Mouse (Mus musculus) hindbrain, embryonic 12.5 days (tissue): ENCODE measurements around the gene Ift46. TPM values are rescaled to one million over a fixed set of nuclear protein-coding genes. Genes with fewer than 3 reads are reported as not detected.

ENCODE experiments used
- ATAC-seq: fragments of 200-750 bp; cut with Nextera tagmentation; 2 replicates; pipeline ENCODE4 v1.8.0; 2017; ENCODE audit warnings: moderate TSS enrichment; ENCODE audit not compliant: low FRiP score
- H3K27ac ChIP-seq: fragments of 300-500 bp; sonication (generic); 2 replicates; pipeline ENCODE4 v1.5.1; 2016; ENCODE audit warnings: mild to moderate bottlenecking
- H3K27me3 ChIP-seq: fragments of 300-500 bp; sonication (generic); 2 replicates; pipeline ENCODE4 v1.6.1; 2016; ENCODE audit warnings: mild to moderate bottlenecking
- H3K36me3 ChIP-seq: fragments of 300-500 bp; sonication (generic); 2 replicates; pipeline ENCODE4 v1.6.1; 2016; ENCODE audit warnings: mild to moderate bottlenecking
- H3K4me1 ChIP-seq: fragments of 300-500 bp; sonication (generic); 2 replicates; pipeline ENCODE4 v1.6.1; 2016
- H3K4me2 ChIP-seq: fragments of 300-500 bp; sonication (generic); replicated peaks from 2 replicates; pipeline ENCODE4 v1.6.1; 2016; ENCODE audit warnings: mild to moderate bottlenecking
- H3K4me3 ChIP-seq: fragments of 300-500 bp; sonication (generic); 2 replicates; pipeline ENCODE4 v1.5.1; 2016; ENCODE audit warnings: mild to moderate bottlenecking
- H3K9ac ChIP-seq: fragments of 300-500 bp; sonication (generic); 2 replicates; pipeline ENCODE4 v1.6.1; 2016; ENCODE audit warnings: mild to moderate bottlenecking, moderate library complexity
- H3K9me3 ChIP-seq: fragments of 300-500 bp; sonication (generic); replicated peaks from 2 replicates; pipeline ENCODE4 v1.6.1; 2016; ENCODE audit warnings: mild to moderate bottlenecking
- WGBS: fragments of 180-500 bp; shearing (Covaris S2); methylation state at CpG from one replicate; pipeline ENCODE4 v1.1.7; 2016; 5-methylcytosine and 5-hydroxymethylcytosine counted together
- polyA plus RNA-seq: library from polyadenylated mRNA; unstranded; fragments of >200 nt; fragmentation: Nextera tagmentation; extraction: Ambion mirVana; gene quantifications from 2 replicates; pipeline ENCODE4 v1.2.1, GENCODE M21; 2016

Ift46 gene
- polyA plus RNA-seq, 1 experiment from 2014 or later, result 153 TPM

GRCm38 (mm10) chr9:44826660-44827059 is 59.0 kb downstream of the Ift46 start:
- no peaks in the 10 kb centered on the region for H3K9me3 ChIP-seq
- H3K27me3 ChIP-seq, result no peaks in the 10 kb centered on the region
- no peaks in the 10 kb centered on the region for H3K4me1 ChIP-seq
- H3K27ac ChIP-seq, result no peak overlapping the region
- WGBS, result 81% methylated on average over 7 of the region's 7 CpGs
- H3K4me3 ChIP-seq, result no peak overlapping the region
- no peak overlapping the region for H3K9ac ChIP-seq
- H3K36me3 ChIP-seq, result peaks cover 93% of the 10 kb centered on the region
- H3K4me2 ChIP-seq, result no peak overlapping the region
- no peak for ATAC-seq

GRCm38 (mm10) chr9:44828944-44829343 is 61.2 kb downstream of the Ift46 start:
- Histone ChIP-seq H3K4me1 (no peaks in the 10 kb centered on the region), H3K9me3 (no peaks in the 10 kb centered on the region), H3K4me3 (no peak overlapping the region), H3K27me3 (no peaks in the 10 kb centered on the region), H3K27ac (no peak overlapping the region), H3K36me3 (peaks cover 93% of the 10 kb centered on the region), H3K4me2 (no peak overlapping the region), H3K9ac (no peak overlapping the region)
- no peak for ATAC-seq
- 95% methylated on average over 11 of the region's 11 CpGs for WGBS

DNA sequence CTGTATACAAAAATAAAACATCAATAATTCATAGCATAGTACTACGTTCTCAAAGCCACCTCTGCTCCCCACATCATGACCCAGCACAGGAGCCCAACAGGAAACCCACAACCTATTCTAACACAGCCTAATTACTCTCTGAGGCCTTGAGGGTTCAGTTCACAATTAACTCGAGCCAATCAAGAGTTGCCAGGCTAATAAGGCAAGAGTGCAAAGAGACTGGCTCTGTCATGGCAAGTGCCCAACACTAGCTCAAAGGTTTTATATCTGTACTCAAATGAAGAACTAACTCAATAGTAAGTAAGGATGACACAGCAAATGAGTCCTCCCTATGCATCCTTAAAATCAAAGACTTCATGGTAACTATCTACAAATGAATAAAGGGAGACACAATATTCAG is 62.8 kb downstream of the Ift46 start:
- no peak overlapping the region for H3K9ac ChIP-seq
- no peak overlapping the region for H3K4me3 ChIP-seq
- no peaks in the 10 kb centered on the region for H3K9me3 ChIP-seq
- no peak for ATAC-seq
- no peaks in the 10 kb centered on the region for H3K4me1 ChIP-seq
- H3K27ac ChIP-seq, result no peak overlapping the region
- WGBS, result 88% methylated on average over 2 of the region's 2 CpGs
- peaks cover 94% of the 10 kb centered on the region for H3K36me3 ChIP-seq
- H3K4me2 ChIP-seq, result no peak overlapping the region
- no peaks in the 10 kb centered on the region for H3K27me3 ChIP-seq

- Histone ChIP-seq H3K27ac (no peak overlapping the region), H3K36me3 (peaks cover 91% of the 10 kb centered on the region), H3K9ac (no peak overlapping the region), H3K4me1 (no peaks in the 10 kb centered on the region), H3K4me3 (no peak overlapping the region), H3K9me3 (no peaks in the 10 kb centered on the region), H3K27me3 (no peaks in the 10 kb centered on the region), H3K4me2 (no peak overlapping the region)
- ATAC-seq, result no peak
- WGBS, result 94% methylated on average over 4 of the region's 4 CpGs
Measured at GRCm38 (mm10) chr9:44832356-44832755, 64.6 kb downstream of the Ift46 start.

GRCm38 (mm10) chr9:44836439-44836838 is 68.7 kb downstream of the Ift46 start:
- Histone ChIP-seq H3K9ac (no peak overlapping the region), H3K4me1 (no peaks in the 10 kb centered on the region), H3K27me3 (no peaks in the 10 kb centered on the region), H3K36me3 (peaks cover 90% of the 10 kb centered on the region), H3K9me3 (no peaks in the 10 kb centered on the region), H3K27ac (no peak overlapping the region), H3K4me3 (no peak overlapping the region), H3K4me2 (no peak overlapping the region)
- ATAC-seq, result no peak
- WGBS, result 48% methylated on average over 7 of the region's 7 CpGs

DNA sequence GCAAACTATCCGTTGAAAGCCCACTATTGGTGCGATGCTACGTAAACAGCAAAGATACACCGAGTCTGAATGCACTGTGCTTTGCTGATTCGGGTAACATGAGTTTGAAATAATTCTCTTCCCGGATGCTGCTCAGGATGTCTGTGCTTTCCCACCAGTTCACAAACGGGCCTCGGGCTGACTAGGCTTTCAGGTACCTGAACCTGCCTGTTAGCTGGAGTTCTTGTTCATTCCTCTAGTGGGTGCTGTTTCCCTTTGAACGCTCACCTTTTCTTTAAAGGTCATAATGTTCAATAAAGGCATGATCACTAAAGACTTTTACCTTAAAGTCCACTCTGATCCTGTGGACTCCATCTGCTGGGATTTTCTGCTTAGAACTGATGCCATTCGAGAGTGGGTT is 73.5 kb downstream of the Ift46 start:
- Histone ChIP-seq H3K9ac (no peak overlapping the region), H3K9me3 (no peaks in the 10 kb centered on the region), H3K36me3 (peaks cover 87% of the 10 kb centered on the region), H3K27ac (no peak overlapping the region), H3K4me3 (no peak overlapping the region), H3K4me2 (no peak overlapping the region), H3K27me3 (no peaks in the 10 kb centered on the region), H3K4me1 (no peaks in the 10 kb centered on the region)
- ATAC-seq, result no peak
- 92% methylated on average over 10 of the region's 10 CpGs for WGBS

Other genes starting within 250 kb of the Ift46 start
- not detected in 2 replicates for gene Cxcr5, start 206.0 kb upstream of the Ift46 start, polyA plus RNA-seq
- 25.9 and 26.8 TPM in 2 replicates for gene Ddx6, start 163.0 kb upstream of the Ift46 start, polyA plus RNA-seq
- not detected in 2 replicates for gene Treh, start 94.7 kb upstream of the Ift46 start, polyA plus RNA-seq
- 70.8 and 74.1 TPM in 2 replicates for gene Phldb1, start 32.7 kb upstream of the Ift46 start, polyA plus RNA-seq
- 179 and 194 TPM in 2 replicates for gene Arcn1, start 63 bp upstream of the Ift46 start, polyA plus RNA-seq
- gene Tmem25, start 31.4 kb downstream of the Ift46 start, polyA plus RNA-seq, result 5.8 and 6.6 TPM in 2 replicates
- gene Ttc36, start 35.2 kb downstream of the Ift46 start, polyA plus RNA-seq, result not detected in 2 replicates
- 29.5 and 33.2 TPM in 2 replicates for gene Kmt2a, start 113.4 kb downstream of the Ift46 start, polyA plus RNA-seq
- 489 and 578 TPM in 2 replicates for gene Atp5l, start 152.8 kb downstream of the Ift46 start, polyA plus RNA-seq
- 36.0 and 40.4 TPM in 2 replicates for gene Ube4a, start 197.7 kb downstream of the Ift46 start, polyA plus RNA-seq
- gene Cd3g, start 212.5 kb downstream of the Ift46 start, polyA plus RNA-seq, result not detected in 2 replicates
- gene Cd3d, start 213.9 kb downstream of the Ift46 start, polyA plus RNA-seq, result not detected in 2 replicates
- 0.22 TPM in 1 of 2 replicates, not detected in the other for gene Cd3e, start 241.7 kb downstream of the Ift46 start, polyA plus RNA-seq